Comparison of ENCODE assay signal across 8 mouse cellular contexts in genomic region chr8:82402686-82403330, GRCm38 (mm10). TPM values are rescaled to one million over a fixed set of nuclear protein-coding genes. Genes with fewer than 3 reads are reported as not detected.
DNase-seq lines count a peak whose midpoint lies in the region; ATAC-seq and TF ChIP-seq lines count a peak whose summit lies in the region.

Gene Il15 (minus strand): TSS chr8:82403222.

- peak; percentile 10 for DNase-seq in A20 (ENCODE audit: low read depth, low spot score)
- DNase-seq in ZHBTc4 (ENCODE audit: low read depth, low spot score) = peak; percentile 59
- peak; percentile 51 for DNase-seq in urinary bladder, postnatal 25 days (ENCODE audit: low spot score)

- H3K4me1 ChIP-seq in embryonic facial prominence, embryonic 12.5 days = peaks cover 19% of the 10 kb centered on the region
- H3K4me1 ChIP-seq in heart, embryonic 12.5 days (replicated peaks) = peaks cover 24% of the 10 kb centered on the region
- 0 out of 2 replicates have a peak, but pooled peaks cover 12% of the 10 kb centered on the region for H3K4me1 ChIP-seq in kidney, embryonic 14.5 days (ENCODE audit: control insufficient read depth, insufficient read depth, low read length)
- peaks cover 16% of the 10 kb centered on the region; the same call in 1 of the 2 replicates for H3K4me1 ChIP-seq in lung, embryonic 16.5 days (replicated peaks; ENCODE audit: control insufficient read depth, insufficient read depth, low read length)
- peaks cover 11% of the 10 kb centered on the region for H3K4me1 ChIP-seq in olfactory bulb, adult 2 months (ENCODE audit: control insufficient read depth, insufficient read depth, low read length)

- H3K36me3 ChIP-seq in embryonic facial prominence, embryonic 12.5 days = no peaks in the 10 kb centered on the region
- H3K36me3 ChIP-seq in heart, embryonic 12.5 days = no peaks in the 10 kb centered on the region
- H3K36me3 ChIP-seq in kidney, embryonic 14.5 days (ENCODE audit: control insufficient read depth, insufficient read depth, low read length) = no peaks in the 10 kb centered on the region
- no peaks in the 10 kb centered on the region for H3K36me3 ChIP-seq in lung, embryonic 16.5 days (ENCODE audit: control insufficient read depth, insufficient read depth, low read length)

- 8% methylated on average over 13 of the region's 13 CpGs for WGBS in embryonic facial prominence, embryonic 12.5 days
- 3% methylated on average over 13 of the region's 13 CpGs for WGBS in heart, embryonic 12.5 days
- 6% methylated on average over 13 of the region's 13 CpGs for WGBS in kidney, embryonic 14.5 days
- 4% methylated on average over 13 of the region's 13 CpGs for WGBS in lung, embryonic 16.5 days
- WGBS in olfactory bulb, adult 2 months = 20% methylated on average over 13 of the region's 13 CpGs

- ATAC-seq in embryonic facial prominence, embryonic 12.5 days (ENCODE audit: insufficient number of reproducible peaks, insufficient read depth, low FRiP score, low TSS enrichment) = peak; percentile 70; the same call in 1 of the 2 replicates
- peak; percentile 61 for ATAC-seq in heart, embryonic 12.5 days (ENCODE audit: insufficient number of reproducible peaks, low FRiP score)
- peak; percentile 77 for ATAC-seq in kidney, embryonic 14.5 days (ENCODE audit: low FRiP score, low TSS enrichment)
- peak; percentile 86 for ATAC-seq in lung, embryonic 16.5 days (ENCODE audit: low read depth)

- no peaks in the 10 kb centered on the region for H3K9me3 ChIP-seq in embryonic facial prominence, embryonic 12.5 days
- no peaks in the 10 kb centered on the region for H3K9me3 ChIP-seq in heart, embryonic 12.5 days (replicated peaks)
- H3K9me3 ChIP-seq in kidney, embryonic 14.5 days (ENCODE audit: control insufficient read depth, low read length) = no peaks in the 10 kb centered on the region
- H3K9me3 ChIP-seq in lung, embryonic 16.5 days (ENCODE audit: control insufficient read depth, low read length) = no peaks in the 10 kb centered on the region

- no peak for TF ChIP-seq CTCF in olfactory bulb, adult 2 months (IDR thresholded peaks at IDR 0.05; ENCODE audit: insufficient read depth, low read depth, low read length)

- peak within 1 kb of the TSS; percentile 39 for H3K4me3 ChIP-seq in embryonic facial prominence, embryonic 12.5 days
- H3K4me3 ChIP-seq in heart, embryonic 12.5 days = peak within 1 kb of the TSS; percentile 65
- H3K4me3 ChIP-seq in kidney, embryonic 14.5 days (ENCODE audit: low read length) = peak within 1 kb of the TSS; percentile 51
- peak within 1 kb of the TSS; percentile 69 for H3K4me3 ChIP-seq in lung, embryonic 16.5 days (ENCODE audit: low read length)
- peak within 1 kb of the TSS; percentile 39 for H3K4me3 ChIP-seq in olfactory bulb, adult 2 months (ENCODE audit: insufficient read depth, low read depth, low read length)

- peak within 1 kb of the TSS; percentile 45 for H3K9ac ChIP-seq in embryonic facial prominence, embryonic 12.5 days
- H3K9ac ChIP-seq in heart, embryonic 12.5 days = peak within 1 kb of the TSS; percentile 82
- H3K9ac ChIP-seq in kidney, embryonic 14.5 days (ENCODE audit: low read depth, low read length) = peak within 1 kb of the TSS; percentile 55; the same call in 1 of the 2 replicates
- H3K9ac ChIP-seq in lung, embryonic 16.5 days (ENCODE audit: low read length) = peak within 1 kb of the TSS; percentile 72

- no peaks in the 10 kb centered on the region for H3K27me3 ChIP-seq in embryonic facial prominence, embryonic 12.5 days
- no peaks in the 10 kb centered on the region for H3K27me3 ChIP-seq in heart, embryonic 12.5 days (replicated peaks)
- no peaks in the 10 kb centered on the region for H3K27me3 ChIP-seq in kidney, embryonic 14.5 days (ENCODE audit: control insufficient read depth, insufficient read depth, low read length)
- no peaks in the 10 kb centered on the region for H3K27me3 ChIP-seq in lung, embryonic 16.5 days (ENCODE audit: control insufficient read depth, insufficient read depth, low read depth, low read length)

- H3K4me2 ChIP-seq in embryonic facial prominence, embryonic 12.5 days (replicated peaks) = peak within 1 kb of the TSS; percentile 74
- H3K4me2 ChIP-seq in heart, embryonic 12.5 days = peak within 1 kb of the TSS; percentile 81
- peak within 1 kb of the TSS; percentile 74 for H3K4me2 ChIP-seq in kidney, embryonic 14.5 days (replicated peaks; ENCODE audit: low read depth, low read length)
- H3K4me2 ChIP-seq in lung, embryonic 16.5 days (ENCODE audit: low read depth, low read length) = peak within 1 kb of the TSS; percentile 87

- H3K27ac ChIP-seq in embryonic facial prominence, embryonic 12.5 days = 0 out of 2 replicates have a peak within 1 kb of the TSS, but pooled peaks have one; percentile 38
- peak within 1 kb of the TSS; percentile 94 for H3K27ac ChIP-seq in heart, embryonic 12.5 days (ENCODE audit: poor library complexity, severe bottlenecking)
- H3K27ac ChIP-seq in kidney, embryonic 14.5 days (ENCODE audit: low read depth, low read length) = peak within 1 kb of the TSS; percentile 71
- peak within 1 kb of the TSS; percentile 93 for H3K27ac ChIP-seq in lung, embryonic 16.5 days (ENCODE audit: low read length)
- H3K27ac ChIP-seq in olfactory bulb, adult 2 months (ENCODE audit: insufficient read depth, low read depth, low read length) = peak within 1 kb of the TSS; percentile 4; the same call in 1 of the 2 replicates

- no peak for TF ChIP-seq POLR2A in olfactory bulb, adult 2 months (IDR thresholded peaks at IDR 0.05; ENCODE audit: insufficient read depth, low read depth, low read length)

RNA-seq across cellular contexts. Expression of gene Il15, which starts in this region (rescaled TPM):
- polyA plus RNA-seq in embryonic facial prominence, embryonic 12.5 days (2016; fragmentation: Nextera tagmentation; extraction: Ambion mirVana) = 2.6 and 3.2 TPM in 2 replicates
- 19.9 and 23.7 TPM in 2 replicates for polyA plus RNA-seq in heart, embryonic 12.5 days (2016; fragmentation: Nextera tagmentation; extraction: Ambion mirVana)
- polyA plus RNA-seq in kidney, embryonic 14.5 days (2014; fragmentation: Nextera tagmentation; extraction: Ambion mirVana) = 6.1 and 7.0 TPM in 2 replicates
- polyA plus RNA-seq in lung, embryonic 16.5 days (2015; fragmentation: Nextera tagmentation; extraction: Ambion mirVana) = 8.0 and 9.9 TPM in 2 replicates
- not detected in 2 replicates for polyA plus RNA-seq in olfactory bulb, adult 2 months (2012; ENCODE audit: insufficient read depth, insufficient read length, low replicate concordance, missing spikeins)

Comparison
In these comparisons a context has a peak if more than half of its experiments do, and no peak if none do; other contexts are left out.
1. Peak in every context shown above with its lines: DNase-seq, ATAC-seq, H3K4me3 ChIP-seq and H3K27ac ChIP-seq.
2. H3K27ac ChIP-seq: peak in every context shown above with its lines; median percentile 94 in heart, embryonic 12.5 days; 93 in lung, embryonic 16.5 days; 71 in kidney, embryonic 14.5 days; 38 in embryonic facial prominence, embryonic 12.5 days; 4 in olfactory bulb, adult 2 months.